Mouse (Mus musculus): ENCODE results near the gene Pigl.

The Pigl gene

GRCm38 (mm10) chr11:62513311-62513710 lies 55.1 kb downstream of the Pigl start:
- DNase-seq (ENCODE audit: extremely low spot score, low spot score), result no peak

DNA sequence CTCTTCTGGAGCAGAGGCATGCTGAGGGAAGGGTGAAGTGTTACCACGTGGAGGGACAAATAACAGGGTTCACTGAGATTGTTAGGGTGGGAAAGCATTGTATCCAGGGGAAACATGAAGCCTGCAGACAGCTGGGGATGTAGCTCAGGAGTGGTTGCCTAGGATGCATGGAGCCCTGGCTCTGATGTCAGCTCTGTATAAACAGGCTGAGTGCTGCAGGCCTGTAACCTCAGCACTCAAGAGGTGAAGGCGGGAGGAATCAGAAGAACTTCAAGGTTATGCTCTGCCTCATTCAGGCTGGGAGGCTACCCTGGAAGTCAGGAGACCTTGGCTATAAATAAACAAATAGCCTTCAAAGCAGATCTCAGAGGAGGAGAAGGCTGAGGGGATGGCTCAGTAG lies 60.7 kb downstream of the Pigl start:
- no peak for DNase-seq (ENCODE audit: extremely low spot score, low spot score)

GRCm38 (mm10) chr11:62522283-62522682 lies 64.0 kb downstream of the Pigl start:
- no peak for DNase-seq (ENCODE audit: extremely low spot score, low spot score)

DNA sequence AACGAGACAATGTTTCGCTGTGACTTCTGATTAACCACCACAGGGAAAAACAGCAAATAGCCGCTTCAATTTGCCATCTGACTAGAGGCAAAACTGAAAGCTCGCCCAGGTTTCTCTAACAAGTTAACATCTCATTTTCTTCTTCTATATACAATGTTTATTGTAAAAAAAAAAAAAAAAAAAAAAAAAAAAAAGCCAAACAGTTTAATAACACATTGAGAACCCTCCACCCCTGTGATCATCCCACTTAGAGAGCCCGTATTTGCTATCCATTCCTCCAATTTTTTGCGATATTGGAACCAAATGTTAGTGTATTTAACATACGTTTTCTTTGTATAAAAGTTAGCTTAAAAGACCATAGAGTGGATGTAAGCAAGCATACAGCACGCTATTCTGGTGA lies 78.8 kb downstream of the Pigl start:
- no peak for DNase-seq (ENCODE audit: extremely low spot score, low spot score)

DNA sequence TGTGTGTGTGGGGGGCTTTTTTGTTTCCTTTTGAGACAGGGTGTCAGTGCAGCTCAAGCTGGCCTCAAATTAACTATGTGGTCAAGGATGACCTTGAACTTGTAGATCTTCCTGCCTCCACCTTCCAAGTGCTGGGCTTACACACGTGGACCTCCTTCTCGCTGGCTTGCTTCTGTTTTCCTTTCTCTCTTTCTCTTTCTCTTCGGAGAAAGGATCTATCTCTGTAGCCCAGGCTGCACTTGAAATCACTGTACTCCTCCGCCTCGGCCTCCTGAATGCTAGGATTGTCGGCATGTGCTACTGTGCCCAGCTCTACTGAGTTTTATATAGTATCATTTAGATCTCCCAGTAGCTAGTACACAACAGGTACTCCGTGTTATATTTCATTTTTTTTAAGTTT lies 79.3 kb downstream of the Pigl start:
- no peak for DNase-seq (ENCODE audit: extremely low spot score, low spot score)

DNA sequence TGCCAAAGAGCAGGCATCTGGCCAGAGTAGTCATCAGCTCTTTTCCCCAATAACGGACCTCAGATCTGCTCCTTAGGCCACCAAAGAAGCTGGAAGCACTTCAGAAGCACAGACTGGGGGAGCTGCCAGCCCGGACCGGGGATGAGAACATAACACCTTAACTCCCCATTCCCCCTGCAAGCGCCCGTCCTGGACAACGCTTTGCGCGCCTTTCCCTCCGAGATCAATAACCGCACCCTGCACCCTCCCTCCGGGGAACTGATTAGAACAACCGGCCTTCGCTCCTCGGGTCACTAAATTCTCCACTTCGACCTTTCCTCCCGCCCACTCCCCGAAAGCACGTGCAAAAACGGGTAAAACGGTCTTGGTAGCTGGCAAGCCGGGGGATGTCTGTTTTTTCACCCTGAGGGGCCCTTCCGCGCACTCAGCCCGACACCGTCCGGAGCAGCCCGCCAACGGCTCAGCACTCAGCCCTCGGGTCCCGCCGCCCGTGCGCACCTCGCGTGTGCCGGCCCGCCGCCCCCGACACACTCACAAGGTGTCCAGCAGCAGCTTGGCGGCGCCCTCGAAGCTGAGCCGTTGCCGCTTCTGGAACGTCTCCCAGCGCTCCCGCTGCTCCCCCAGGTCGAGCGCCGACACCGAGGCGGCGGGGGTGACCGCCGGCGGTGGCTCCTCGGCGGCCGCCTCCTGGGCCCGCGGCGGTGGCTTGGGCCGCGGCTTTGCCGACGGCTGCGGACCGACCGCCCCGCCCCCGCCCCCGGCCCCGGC lies 80.2 kb downstream of the Pigl start:
- DNase-seq (ENCODE audit: extremely low spot score, low spot score), result peak; percentile 79

GRCm38 (mm10) chr11:62539089-62539890 lies 81.0 kb downstream of the Pigl start, which contains the start of gene Cenpv:
Gene Cenpv, minus strand, starts transcription at chr11:62539261.
- peak; percentile 73 for DNase-seq (ENCODE audit: extremely low spot score, low spot score)

- no peak for DNase-seq (ENCODE audit: extremely low spot score, low spot score)
These were observed 81.9 kb downstream of the Pigl start for GRCm38 (mm10) chr11:62540167-62540566.

DNA sequence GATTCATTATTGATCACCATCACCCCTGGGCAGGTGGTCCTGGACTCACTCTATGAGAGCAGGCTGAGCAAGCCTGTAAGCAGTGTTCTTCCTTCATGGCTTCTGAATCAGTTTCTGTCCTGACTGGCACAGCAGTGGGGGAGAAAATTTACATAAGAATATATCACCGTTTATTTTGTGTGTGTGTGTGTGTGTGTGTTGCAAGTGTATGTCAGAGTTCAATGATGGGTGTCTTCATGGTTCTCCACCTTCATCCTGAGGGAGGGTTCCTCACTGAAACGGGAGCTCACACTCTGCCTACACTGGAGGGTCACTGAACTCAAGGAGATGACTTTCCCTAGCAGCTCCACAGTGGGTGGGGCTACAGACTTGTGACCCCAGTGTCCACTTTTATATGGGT lies 82.7 kb downstream of the Pigl start:
- DNase-seq (ENCODE audit: extremely low spot score, low spot score), result no peak

GRCm38 (mm10) chr11:62541581-62541980 lies 83.3 kb downstream of the Pigl start:
- no peak for DNase-seq (ENCODE audit: extremely low spot score, low spot score)

GRCm38 (mm10) chr11:62543991-62544390 lies 85.7 kb downstream of the Pigl start:
- DNase-seq (ENCODE audit: extremely low spot score, low spot score), result no peak

- no peak for DNase-seq (ENCODE audit: extremely low spot score, low spot score)
These were observed 91.5 kb downstream of the Pigl start for GRCm38 (mm10) chr11:62549782-62550181.

DNA sequence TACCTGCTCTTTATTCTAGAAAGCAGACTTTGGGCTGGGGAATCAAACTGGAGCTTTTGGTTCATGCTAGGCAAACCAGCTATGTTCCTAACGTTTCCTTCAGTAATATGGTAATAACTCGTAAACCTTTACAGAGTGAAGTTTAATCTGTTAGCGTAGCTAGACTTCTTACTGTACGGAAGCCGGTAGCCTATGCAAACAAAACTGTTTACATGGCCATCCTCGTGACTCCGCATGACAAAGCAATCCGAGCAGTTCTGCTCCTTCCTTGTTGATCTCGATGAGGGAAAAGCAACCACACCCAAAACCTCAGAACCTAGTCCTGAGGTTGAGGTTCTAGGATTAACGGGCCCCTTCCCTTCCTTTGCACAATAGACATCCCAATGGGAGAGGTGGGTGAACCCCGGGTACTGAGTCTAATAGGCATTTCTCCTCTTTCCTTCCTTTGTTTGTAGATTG lies 92.0 kb downstream of the Pigl start:
- DNase-seq (ENCODE audit: extremely low spot score, low spot score), result no peak

DNA sequence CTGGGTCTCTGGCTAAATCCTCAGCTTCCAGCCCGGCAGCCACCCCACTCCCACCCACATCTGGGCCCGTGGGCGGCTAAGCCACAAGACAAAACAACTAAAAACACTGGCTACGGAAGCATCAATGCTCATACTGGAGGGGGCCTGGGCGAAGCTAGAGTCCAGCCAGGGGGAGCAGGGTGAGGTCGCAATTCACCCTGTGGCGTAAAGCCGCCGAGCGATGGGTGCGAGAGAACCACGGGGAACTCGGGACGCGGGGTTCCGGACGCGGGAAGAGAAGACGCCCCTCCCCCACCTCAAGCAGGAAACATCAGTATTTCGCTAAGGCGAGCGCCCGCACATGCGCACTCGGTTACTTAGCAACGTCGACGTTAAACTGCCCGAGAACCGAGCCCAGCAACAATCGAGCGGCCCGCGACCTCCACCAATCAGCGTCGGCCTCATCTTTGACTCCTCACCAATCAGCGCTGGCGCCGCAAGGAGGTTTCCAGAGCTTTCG lies 92.5 kb downstream of the Pigl start, which contains the start of gene Ubb:
TSS of gene Ubb (plus strand) at position 445 of the 499 bp plus-strand sequence.
- DNase-seq (ENCODE audit: extremely low spot score, low spot score), result peak; percentile 98

DNA sequence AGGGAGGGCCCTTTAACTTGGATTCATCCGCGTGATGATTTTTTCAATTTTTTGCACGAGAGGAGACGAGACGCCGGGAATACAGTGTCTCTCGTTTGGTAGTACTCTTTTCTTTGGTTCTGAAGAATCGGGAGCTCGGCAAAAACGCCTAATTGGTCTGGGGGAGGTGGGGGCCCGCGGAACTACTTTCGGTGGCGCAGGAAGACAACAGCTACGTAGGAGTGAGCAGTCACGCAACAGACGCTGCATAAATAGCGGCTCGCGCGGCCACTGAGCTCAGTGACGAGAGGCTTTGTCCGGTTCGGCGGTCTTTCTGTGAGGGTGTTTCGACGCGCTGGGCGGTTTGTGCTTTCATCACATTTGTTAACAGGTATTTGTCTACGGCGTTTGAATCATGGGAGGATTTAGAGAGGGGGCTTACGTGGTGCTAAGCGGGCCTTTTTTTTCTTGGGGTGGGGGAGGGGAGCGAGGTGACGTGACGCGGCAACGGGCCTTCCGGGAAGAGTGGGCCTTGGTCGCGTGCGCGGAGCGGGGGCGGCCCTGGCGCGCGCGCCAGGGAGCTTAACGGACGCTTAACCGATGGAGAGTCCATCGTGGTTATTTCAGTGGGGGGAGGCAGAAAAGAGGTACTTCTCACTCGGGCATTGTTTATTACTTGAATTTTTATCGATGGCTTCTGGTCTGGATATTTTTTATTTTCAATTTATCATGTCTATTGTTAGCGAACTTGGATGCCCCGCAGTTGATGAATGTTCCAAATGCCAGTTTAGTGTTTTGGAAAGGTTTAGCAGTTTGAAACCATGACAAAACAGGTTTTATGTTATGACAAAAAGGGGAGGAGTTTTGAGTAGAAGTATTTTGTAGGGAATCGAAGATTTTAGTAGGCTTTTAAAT lies 93.2 kb downstream of the Pigl start:
- peak; percentile 91 for DNase-seq (ENCODE audit: extremely low spot score, low spot score)

- no peak for DNase-seq (ENCODE audit: extremely low spot score, low spot score)
These were observed 94.9 kb downstream of the Pigl start for GRCm38 (mm10) chr11:62553186-62553585.

GRCm38 (mm10) chr11:62553633-62554032 lies 95.4 kb downstream of the Pigl start:
- DNase-seq (ENCODE audit: extremely low spot score, low spot score), result no peak

- no peak for DNase-seq (ENCODE audit: extremely low spot score, low spot score)
These were observed 96.0 kb downstream of the Pigl start for GRCm38 (mm10) chr11:62554163-62554855.

GRCm38 (mm10) chr11:62554934-62555517 lies 96.8 kb downstream of the Pigl start:
- DNase-seq (ENCODE audit: extremely low spot score, low spot score), result no peak

DNA sequence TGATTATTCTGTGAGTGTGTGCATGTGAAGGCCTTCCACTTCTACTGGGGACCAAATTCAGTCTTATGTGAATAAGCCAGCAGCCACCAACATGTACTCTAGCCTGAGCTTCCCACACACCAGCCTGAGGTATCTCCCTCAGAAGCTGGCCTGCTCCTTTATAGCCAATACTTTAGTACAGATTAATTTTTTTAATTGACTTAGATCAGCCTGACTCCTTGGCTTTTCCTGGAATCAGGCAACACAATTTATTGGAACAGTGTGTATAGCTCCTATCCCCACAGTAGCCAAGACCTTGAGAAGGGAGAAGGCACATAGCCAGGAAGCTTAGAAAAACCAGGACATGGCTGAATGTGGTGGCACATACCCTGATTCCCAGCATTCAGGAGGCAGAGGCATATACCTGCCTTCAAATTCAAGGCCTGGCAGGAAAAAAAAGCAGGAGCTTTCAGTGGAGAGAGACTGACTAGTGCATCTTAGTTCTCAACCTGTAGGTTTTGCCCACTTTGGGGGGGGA lies 97.7 kb downstream of the Pigl start:
- no peak for DNase-seq (ENCODE audit: extremely low spot score, low spot score)
